Mouse (Mus musculus): Measurements from ENCODE around the gene Dnaic1.

- TF ChIP-seq CTCF (IDR thresholded peaks at IDR 0.05; ENCODE audit: control insufficient read depth, insufficient read depth, insufficient replicate concordance, low read depth, low read length), result no peak
- TF ChIP-seq POLR2A (IDR thresholded peaks at IDR 0.05; ENCODE audit: control insufficient read depth, low read depth, low read length), result no peak
Observed at GRCm38 (mm10) chr4:41534866-41535265, 34.7 kb upstream of the Dnaic1 start.

Measured in testis, adult 2 months (tissue).